Mouse (Mus musculus) brain, embryonic 14.5 days (tissue): ENCODE measurements around the gene 1110004F10Rik.

Source experiments
- CTCF ChIP-seq: fragments of 200-500 bp; IDR thresholded peaks from 2 replicates; pipeline ENCODE4 v1.5.1; 2012; ENCODE audit warnings: inconsistent platforms, mild to moderate bottlenecking, moderate library complexity, borderline replicate concordance; ENCODE audit not compliant: insufficient read depth, insufficient read length; ENCODE audit errors: extremely low read depth
- POLR2A ChIP-seq: fragments of 200-500 bp; IDR thresholded peaks from 2 replicates; pipeline ENCODE4 v1.6.1; 2012; ENCODE audit warnings: mild to moderate bottlenecking, inconsistent platforms, borderline replicate concordance; ENCODE audit not compliant: poor library complexity, insufficient read depth, insufficient read length, severe bottlenecking; ENCODE audit errors: extremely low read depth

DNA sequence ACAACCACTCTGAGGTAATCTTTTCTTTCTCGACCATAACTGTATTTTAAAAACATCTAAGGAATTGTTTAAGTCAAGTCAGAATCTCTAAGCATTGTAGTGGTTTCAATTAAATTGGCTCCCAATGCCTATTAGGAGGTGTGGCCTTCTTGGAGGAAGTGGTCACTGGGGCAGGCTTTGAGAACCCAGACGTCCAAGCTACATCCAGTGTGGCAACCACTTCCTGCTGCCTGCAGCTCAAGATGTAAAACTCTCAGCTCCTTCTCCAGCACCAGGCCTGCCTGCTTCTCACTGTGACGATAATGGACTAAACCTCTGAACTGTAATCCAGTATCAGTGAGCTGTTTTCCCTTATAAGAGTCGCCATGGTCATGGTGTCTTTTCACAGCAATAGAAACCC, 110.4 kb downstream of the 1110004F10Rik start:
- TF ChIP-seq POLR2A: no peak
- no peak for TF ChIP-seq CTCF
